Mouse (Mus musculus) kidney, embryonic 16.5 days (tissue): ENCODE results near the gene Foxp4. TPM values are rescaled to one million over a fixed set of nuclear protein-coding genes. Genes with fewer than 3 reads are reported as not detected.

Experiments used
- ATAC-seq: fragments of 200-750 bp; cut with Nextera tagmentation; 2 replicates; pipeline ENCODE4 v1.8.0; 2017; ENCODE audit warnings: moderate TSS enrichment; ENCODE audit not compliant: low FRiP score, low TSS enrichment
- H3K27ac ChIP-seq: fragments of 300-500 bp; sonication (generic); 2 replicates; pipeline ENCODE4 v1.5.1; 2014; ENCODE audit warnings: low read length
- H3K27me3 ChIP-seq: fragments of 300-500 bp; sonication (generic); 2 replicates; pipeline ENCODE4 v1.6.1; 2014; ENCODE audit warnings: low read length, control low read depth, mixed read lengths; ENCODE audit not compliant: insufficient read depth
- H3K36me3 ChIP-seq: fragments of 300-500 bp; sonication (generic); 2 replicates; pipeline ENCODE4 v1.6.1; 2014; ENCODE audit warnings: low read length, control low read depth, mixed read lengths; ENCODE audit not compliant: insufficient read depth
- H3K4me1 ChIP-seq: fragments of 300-500 bp; sonication (generic); 2 replicates; pipeline ENCODE4 v1.6.1; 2014; ENCODE audit warnings: low read length, control low read depth, mixed read lengths; ENCODE audit not compliant: insufficient read depth
- H3K4me2 ChIP-seq: fragments of 300-500 bp; sonication (generic); replicated peaks from 2 replicates; pipeline ENCODE4 v1.6.1; 2014; ENCODE audit warnings: low read depth, low read length
- H3K4me3 ChIP-seq: fragments of 300-500 bp; sonication (generic); 2 replicates; pipeline ENCODE4 v1.5.1; 2014; ENCODE audit warnings: mild to moderate bottlenecking, low read length
- H3K9ac ChIP-seq: fragments of 300-500 bp; sonication (generic); replicated peaks from 2 replicates; pipeline ENCODE4 v1.6.1; 2014; ENCODE audit warnings: low read length
- H3K9me3 ChIP-seq: fragments of 300-500 bp; sonication (generic); 2 replicates; pipeline ENCODE4 v1.6.1; 2016; ENCODE audit warnings: low read length, control low read depth
- WGBS: fragments of 180-500 bp; shearing (Covaris S2); extraction: QIAGEN DNeasy Blood & Tissue Kit; methylation state at CpG from one replicate; pipeline ENCODE4 v1.1.7; 2014; 5-methylcytosine and 5-hydroxymethylcytosine counted together
- polyA plus RNA-seq: library from polyadenylated mRNA; unstranded; fragments of >200 nt; fragmentation: Nextera tagmentation; extraction: Ambion mirVana; gene quantifications from 2 replicates; pipeline ENCODE4 v1.2.1, GENCODE M21; 2015

The Foxp4 gene
- polyA plus RNA-seq, 1 experiment from 2014 or later, result 8.3 TPM

- peak overlapping the region; percentile 71 for H3K4me3 ChIP-seq
- peak overlapping the region; percentile 87 for H3K4me2 ChIP-seq
- peaks cover 42% of the 10 kb centered on the region for H3K4me1 ChIP-seq
- 3% methylated on average over 17 of the region's 17 CpGs for WGBS
- peak; percentile 66 for ATAC-seq
- peak overlapping the region; percentile 62 for H3K9ac ChIP-seq
- no peaks in the 10 kb centered on the region for H3K9me3 ChIP-seq
- H3K27me3 ChIP-seq, result peaks cover 37% of the 10 kb centered on the region
- H3K27ac ChIP-seq, result peak overlapping the region; percentile 66
- H3K36me3 ChIP-seq, result peaks cover 8% of the 10 kb centered on the region; the same call in 1 of the 2 replicates
Measured at GRCm38 (mm10) chr17:47832501-47833028, 91.9 kb downstream of the Foxp4 start.

- peaks cover 37% of the 10 kb centered on the region for H3K27me3 ChIP-seq
- peak overlapping the region; percentile 8 for H3K9ac ChIP-seq
- peaks cover 5% of the 10 kb centered on the region; the same call in 1 of the 2 replicates for H3K9me3 ChIP-seq
- peak overlapping the region; percentile 28; the same call in 1 of the 2 replicates for H3K27ac ChIP-seq
- H3K36me3 ChIP-seq, result peaks cover 15% of the 10 kb centered on the region
- peaks cover 42% of the 10 kb centered on the region for H3K4me1 ChIP-seq
- H3K4me2 ChIP-seq, result peak overlapping the region; percentile 87
- 47% methylated on average over 5 of the region's 5 CpGs for WGBS
- H3K4me3 ChIP-seq, result peak overlapping the region; percentile 71
- ATAC-seq, result 0 out of 2 replicates have a peak, but pooled peaks have one; percentile 1
Measured at GRCm38 (mm10) chr17:47831772-47832171, 92.7 kb downstream of the Foxp4 start.

DNA sequence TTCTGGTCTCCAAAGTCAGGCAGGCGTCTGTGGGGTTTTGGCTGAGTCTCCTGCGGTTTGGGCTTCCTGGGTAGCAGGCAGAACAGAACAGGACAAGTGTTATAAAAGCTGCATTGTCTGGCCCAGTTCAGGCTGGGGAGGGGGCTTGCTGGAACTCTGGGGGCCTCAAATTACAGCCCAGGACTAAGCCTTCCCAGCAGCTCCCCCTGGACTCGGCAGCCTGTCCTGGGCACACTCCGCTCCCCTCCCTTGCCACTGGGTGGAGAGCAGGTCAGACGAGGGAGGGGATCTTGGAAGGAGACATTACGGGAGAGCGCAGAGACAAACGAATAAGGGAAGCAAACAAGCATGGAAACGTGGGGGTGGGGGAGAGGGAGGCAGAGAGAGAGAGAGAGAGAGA is 93.3 kb downstream of the Foxp4 start:
- H3K4me2 ChIP-seq, result peak overlapping the region; percentile 87
- peaks cover 6% of the 10 kb centered on the region; the same call in 1 of the 2 replicates for H3K9me3 ChIP-seq
- peak overlapping the region; percentile 71 for H3K4me3 ChIP-seq
- peaks cover 34% of the 10 kb centered on the region for H3K27me3 ChIP-seq
- no peak for ATAC-seq
- 24% methylated on average over 9 of the region's 9 CpGs for WGBS
- H3K27ac ChIP-seq, result no peak overlapping the region
- H3K9ac ChIP-seq, result peak overlapping the region; percentile 8
- H3K4me1 ChIP-seq, result peaks cover 42% of the 10 kb centered on the region
- H3K36me3 ChIP-seq, result peaks cover 16% of the 10 kb centered on the region

- H3K27ac ChIP-seq, result no peak overlapping the region
- H3K4me2 ChIP-seq, result no peak overlapping the region
- WGBS, result 63% methylated on average over 8 of the region's 8 CpGs
Measured at GRCm38 (mm10) chr17:47821339-47821738, 103.1 kb downstream of the Foxp4 start.

DNA sequence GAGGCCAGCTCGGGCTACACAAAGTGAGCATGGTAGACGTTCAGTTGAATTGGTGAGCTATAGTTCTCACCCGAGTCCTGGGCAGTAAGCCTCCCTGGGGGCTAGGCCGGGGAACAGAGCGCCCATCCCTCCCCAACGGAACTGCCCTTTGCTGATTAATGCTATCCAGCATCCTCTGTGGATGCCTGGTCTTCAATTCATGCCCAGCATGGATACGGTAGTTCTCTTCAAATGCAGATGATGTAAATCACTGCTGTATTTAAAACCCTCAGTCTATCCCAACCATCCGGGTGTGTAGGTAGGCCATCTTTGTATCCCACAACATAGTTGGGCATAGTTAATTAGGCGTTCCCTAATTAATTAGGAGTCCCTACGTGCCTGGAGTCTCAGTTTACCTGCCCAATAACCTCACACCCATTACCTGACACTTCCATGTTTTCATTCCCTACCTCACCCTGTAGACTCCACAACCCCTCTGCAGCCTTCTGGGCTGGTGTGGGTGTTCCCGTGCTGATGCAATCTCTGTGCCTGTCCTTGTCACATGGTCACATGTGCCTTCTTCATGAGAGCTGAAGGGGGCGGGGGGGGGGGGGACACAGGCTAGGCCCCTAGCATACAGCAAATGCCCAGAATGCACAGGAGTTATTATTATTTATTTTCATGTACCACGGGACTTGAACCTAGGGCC is 106.3 kb downstream of the Foxp4 start:
- Histone ChIP-seq H3K9me3 (no peaks in the 10 kb centered on the region), H3K27ac (no peak overlapping the region), H3K4me1 (peaks cover 27% of the 10 kb centered on the region), H3K36me3 (peaks cover 29% of the 10 kb centered on the region), H3K4me3 (no peak overlapping the region), H3K9ac (no peak overlapping the region), H3K27me3 (peaks cover 18% of the 10 kb centered on the region), H3K4me2 (no peak overlapping the region)
- 88% methylated on average over 13 of the region's 13 CpGs for WGBS
- ATAC-seq, result no peak

More at GRCm38 (mm10) chr17:47821339-47821738, 103.1 kb downstream of the Foxp4 start:
- ATAC-seq, result peak; percentile 40; the same call in 1 of the 2 replicates
- H3K36me3 ChIP-seq, result peaks cover 29% of the 10 kb centered on the region
- H3K27me3 ChIP-seq, result no peaks in the 10 kb centered on the region
- no peaks in the 10 kb centered on the region for H3K9me3 ChIP-seq
- no peak overlapping the region for H3K4me3 ChIP-seq
- H3K4me1 ChIP-seq, result peaks cover 5% of the 10 kb centered on the region; the same call in 1 of the 2 replicates
- no peak overlapping the region for H3K9ac ChIP-seq

Other genes with a start within 250 kb of the Foxp4 start
- gene Tomm6, start 236.3 kb downstream of the Foxp4 start, polyA plus RNA-seq, result 318 and 344 TPM in 2 replicates
- 6.6 and 7.3 TPM in 2 replicates for gene Frs3, start 235.6 kb downstream of the Foxp4 start, polyA plus RNA-seq
- 0.24 and 0.90 TPM in 2 replicates for gene Gm21981, start 230.2 kb downstream of the Foxp4 start, polyA plus RNA-seq
- gene Prickle4, start 229.9 kb downstream of the Foxp4 start, polyA plus RNA-seq, result 0.84 and 1.3 TPM in 2 replicates
- gene Pgc, start 197.8 kb downstream of the Foxp4 start, polyA plus RNA-seq, result 0.92 TPM in 1 of 2 replicates, not detected in the other
- 18.1 and 19.6 TPM in 2 replicates for gene Tfeb, start 187.6 kb downstream of the Foxp4 start, polyA plus RNA-seq
- gene Mdfi, start 90.0 kb downstream of the Foxp4 start, polyA plus RNA-seq, result 13.9 and 14.0 TPM in 2 replicates
- not detected in 2 replicates for gene 1700122O11Rik, start 113.6 kb upstream of the Foxp4 start, polyA plus RNA-seq
- gene 1700067P10Rik, start 164.7 kb upstream of the Foxp4 start, polyA plus RNA-seq, result not detected in 2 replicates
- not detected in 2 replicates for gene 9830107B12Rik, start 221.6 kb upstream of the Foxp4 start, polyA plus RNA-seq
- 0.15 TPM in 1 of 2 replicates, not detected in the other for gene A530064D06Rik, start 242.6 kb upstream of the Foxp4 start, polyA plus RNA-seq